Mouse (Mus musculus) telencephalon, adult 2 months (tissue): ENCODE results near the gene Ksr2.
A peak's percentile ranks its signal among the peaks of the same experiment; 100 is the strongest.

Experiments
- DNase-seq: peaks from one replicate; pipeline ENCODE4 v3.0.0-alpha.2; 2011; ENCODE audit warnings: low read depth, low spot score

Gene Ksr2

GRCm38 (mm10) chr5:117523010-117523409 is 109.2 kb downstream of the Ksr2 start:
- DNase-seq, result peak; percentile 24

GRCm38 (mm10) chr5:117530991-117531390 is 117.2 kb downstream of the Ksr2 start:
- DNase-seq, result no peak

- no peak for DNase-seq
These were observed 125.4 kb downstream of the Ksr2 start for GRCm38 (mm10) chr5:117539221-117539620.

GRCm38 (mm10) chr5:117541654-117542053 is 127.9 kb downstream of the Ksr2 start:
- DNase-seq, result no peak

GRCm38 (mm10) chr5:117546694-117547268 is 133.0 kb downstream of the Ksr2 start:
- no peak for DNase-seq

GRCm38 (mm10) chr5:117550992-117551391 is 137.2 kb downstream of the Ksr2 start:
- peak; percentile 69 for DNase-seq

- no peak for DNase-seq
These were observed 138.3 kb downstream of the Ksr2 start for GRCm38 (mm10) chr5:117552096-117552495.

GRCm38 (mm10) chr5:117554505-117554904 is 140.7 kb downstream of the Ksr2 start:
- DNase-seq, result no peak

GRCm38 (mm10) chr5:117556570-117556969 is 142.8 kb downstream of the Ksr2 start:
- DNase-seq, result no peak

GRCm38 (mm10) chr5:117561080-117561479 is 147.3 kb downstream of the Ksr2 start:
- DNase-seq, result no peak

GRCm38 (mm10) chr5:117566051-117566665 is 152.4 kb downstream of the Ksr2 start:
- DNase-seq, result no peak

GRCm38 (mm10) chr5:117569190-117569795 is 155.5 kb downstream of the Ksr2 start:
- DNase-seq, result no peak

- DNase-seq, result no peak
These were observed 158.6 kb downstream of the Ksr2 start for GRCm38 (mm10) chr5:117572428-117572827.

GRCm38 (mm10) chr5:117574894-117575293 is 161.1 kb downstream of the Ksr2 start:
- DNase-seq, result peak; percentile 35

GRCm38 (mm10) chr5:117577598-117577997 is 163.8 kb downstream of the Ksr2 start:
- DNase-seq, result peak; percentile 45

- DNase-seq, result no peak
These were observed 167.9 kb downstream of the Ksr2 start for GRCm38 (mm10) chr5:117581711-117582110.

- no peak for DNase-seq
These were observed 170.6 kb downstream of the Ksr2 start for GRCm38 (mm10) chr5:117584428-117584827.

- DNase-seq, result no peak
These were observed 175.5 kb downstream of the Ksr2 start for GRCm38 (mm10) chr5:117589266-117589665.

GRCm38 (mm10) chr5:117593273-117593672 is 179.5 kb downstream of the Ksr2 start:
- DNase-seq, result no peak

GRCm38 (mm10) chr5:117596803-117597202 is 183.0 kb downstream of the Ksr2 start:
- DNase-seq, result no peak

GRCm38 (mm10) chr5:117602026-117602425 is 188.2 kb downstream of the Ksr2 start:
- no peak for DNase-seq

GRCm38 (mm10) chr5:117607761-117608309 is 194.0 kb downstream of the Ksr2 start:
- no peak for DNase-seq
